Mouse (Mus musculus) 3T3-L1 (cell line): ENCODE measurements around the gene 1700113H08Rik.
A peak's percentile ranks its signal among the peaks of the same experiment; 100 is the strongest.

ENCODE experiments used
- DNase-seq: peaks from one replicate; pipeline ENCODE4 v3.0.0-alpha.2; 2015; ENCODE audit warnings: low read depth, low spot score

The 1700113H08Rik gene

GRCm38 (mm10) chr10:87058926-87059325 is 1.1 kb downstream of the 1700113H08Rik start:
- DNase-seq: no peak

GRCm38 (mm10) chr10:87059447-87059846 is 1.6 kb downstream of the 1700113H08Rik start:
- DNase-seq: no peak

- no peak for DNase-seq
These were observed 26.4 kb downstream of the 1700113H08Rik start for GRCm38 (mm10) chr10:87084236-87084635.

GRCm38 (mm10) chr10:87087646-87088045 is 29.8 kb downstream of the 1700113H08Rik start:
- DNase-seq: no peak

GRCm38 (mm10) chr10:87094249-87094648 is 36.4 kb downstream of the 1700113H08Rik start:
- DNase-seq: no peak

GRCm38 (mm10) chr10:87098722-87099121 is 40.9 kb downstream of the 1700113H08Rik start:
- no peak for DNase-seq

- no peak for DNase-seq
These were observed 42.8 kb downstream of the 1700113H08Rik start for GRCm38 (mm10) chr10:87100668-87101067.

- no peak for DNase-seq
These were observed 43.6 kb downstream of the 1700113H08Rik start for GRCm38 (mm10) chr10:87101265-87101950.

GRCm38 (mm10) chr10:87101951-87102320 is 44.1 kb downstream of the 1700113H08Rik start:
- no peak for DNase-seq

GRCm38 (mm10) chr10:87102455-87102854 is 44.6 kb downstream of the 1700113H08Rik start:
- no peak for DNase-seq

GRCm38 (mm10) chr10:87103286-87103685 is 45.4 kb downstream of the 1700113H08Rik start:
- DNase-seq: no peak

GRCm38 (mm10) chr10:87107565-87108297 is 49.9 kb downstream of the 1700113H08Rik start:
- DNase-seq: peak; percentile 2

GRCm38 (mm10) chr10:87108333-87108732 is 50.5 kb downstream of the 1700113H08Rik start:
- DNase-seq: no peak

GRCm38 (mm10) chr10:87109038-87109771 is 51.4 kb downstream of the 1700113H08Rik start:
- DNase-seq: no peak

GRCm38 (mm10) chr10:87110909-87111308 is 53.1 kb downstream of the 1700113H08Rik start:
- no peak for DNase-seq

- DNase-seq: no peak
These were observed 67.2 kb downstream of the 1700113H08Rik start for GRCm38 (mm10) chr10:87125094-87125493.

GRCm38 (mm10) chr10:87126186-87126824 is 68.5 kb downstream of the 1700113H08Rik start:
- no peak for DNase-seq

GRCm38 (mm10) chr10:87151050-87151449 is 93.2 kb downstream of the 1700113H08Rik start:
- DNase-seq: no peak

GRCm38 (mm10) chr10:87153731-87154505 is 96.1 kb downstream of the 1700113H08Rik start:
- no peak for DNase-seq

- no peak for DNase-seq
These were observed 101.9 kb downstream of the 1700113H08Rik start for GRCm38 (mm10) chr10:87159781-87160180.

- no peak for DNase-seq
These were observed 138.4 kb downstream of the 1700113H08Rik start for GRCm38 (mm10) chr10:87196123-87196756.
